Mouse (Mus musculus) heart, adult 18-20 months (tissue): ENCODE measurements around the gene Ecd. TPM values are rescaled to one million over a fixed set of nuclear protein-coding genes. Genes with fewer than 3 reads are reported as not detected.

Source experiments
- DNase-seq, 2 experiments: peaks; one replicate each; pipeline ENCODE4 v3.0.0; 2021 to 2022; ENCODE audit warnings: mixed read lengths in 1 of 2
- long read RNA-seq, 2 experiments: library from polyadenylated mRNA; stranded (forward); transcript quantifications; one replicate each; pipeline ENCODE4 v2.0.0; 2021
- total RNA-seq, 2 experiments: library from RNA; stranded (reverse); gene quantifications; 2 replicates each; pipeline ENCODE4 v1.2.3; 2021

Gene Ecd
- 10 to 100 TPM; 36.9 to 38.1 TPM for total RNA-seq
- long read RNA-seq, experiment 1, transcript Ecd-201 (14 exons, 3,132 nt), result major isoform, 21 of 27 reads
- long read RNA-seq, experiment 1, partial matches to known transcripts, result 4 of 27 reads
- long read RNA-seq, experiment 1, other reads (novel, unspliced or antisense), result 2 of 27 reads
- long read RNA-seq, experiment 2, transcript Ecd-201 (14 exons, 3,132 nt), result major isoform, 17 of 18 reads
- long read RNA-seq, experiment 2, partial matches to known transcripts, result 0 of 18 reads
- long read RNA-seq, experiment 2, other reads (novel, unspliced or antisense), result 1 of 18 reads

DNA sequence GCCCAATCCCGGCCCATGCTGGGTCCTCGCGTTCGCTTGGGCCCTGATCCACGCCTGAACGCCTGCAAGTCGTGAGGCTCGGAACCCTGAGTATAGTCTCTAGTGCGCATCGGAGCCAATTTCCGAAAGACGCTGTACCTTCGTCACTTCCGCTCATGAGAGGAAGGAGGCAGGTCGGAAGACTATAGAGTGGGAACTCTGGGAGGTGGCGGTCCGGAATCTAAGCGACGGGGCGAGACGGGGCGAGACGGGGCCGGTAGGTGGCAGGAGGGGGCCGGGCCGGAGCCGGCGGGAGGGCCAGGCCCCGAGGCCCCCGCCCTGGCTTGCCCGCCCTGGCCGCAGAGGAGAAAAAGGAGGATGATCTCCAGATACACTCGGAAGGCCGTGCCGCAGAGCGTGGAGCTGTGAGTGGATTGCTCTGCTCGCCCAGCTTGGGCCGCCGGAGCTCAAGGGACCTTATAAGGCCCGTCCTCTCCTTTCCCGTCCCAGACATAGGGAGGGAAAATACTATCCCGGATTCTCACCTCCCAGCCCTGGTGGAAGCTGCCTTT is at the start of gene Ecd, which contains the start of gene Fam149b:
Gene Ecd, minus strand, starts transcription at position 131 of the 551 bp plus-strand sequence.
Gene Fam149b, plus strand, starts transcription at position 172 of the 551 bp plus-strand sequence.
- DNase-seq, result peak; percentile 94 to 98

DNA sequence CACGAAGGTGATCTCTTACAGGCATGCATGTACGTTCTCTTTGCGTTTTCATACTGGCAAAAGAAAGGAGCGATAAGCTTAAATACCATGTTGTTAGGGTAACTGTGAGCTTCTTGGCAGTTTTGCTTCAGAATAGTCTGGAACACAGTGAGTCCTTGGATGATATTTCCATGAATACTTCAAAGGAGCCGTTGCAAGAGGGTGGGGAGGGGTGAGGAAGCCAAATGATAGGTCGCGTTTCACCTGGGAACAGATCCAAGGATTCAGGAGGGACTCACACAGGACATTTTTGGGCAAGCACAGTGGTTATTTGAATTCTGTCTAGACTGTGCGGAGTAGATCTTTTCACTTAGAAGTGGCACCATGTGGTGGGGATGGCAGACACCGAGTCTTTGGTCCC is 49.3 kb upstream of the Ecd start:
- DNase-seq, result no peak

DNA sequence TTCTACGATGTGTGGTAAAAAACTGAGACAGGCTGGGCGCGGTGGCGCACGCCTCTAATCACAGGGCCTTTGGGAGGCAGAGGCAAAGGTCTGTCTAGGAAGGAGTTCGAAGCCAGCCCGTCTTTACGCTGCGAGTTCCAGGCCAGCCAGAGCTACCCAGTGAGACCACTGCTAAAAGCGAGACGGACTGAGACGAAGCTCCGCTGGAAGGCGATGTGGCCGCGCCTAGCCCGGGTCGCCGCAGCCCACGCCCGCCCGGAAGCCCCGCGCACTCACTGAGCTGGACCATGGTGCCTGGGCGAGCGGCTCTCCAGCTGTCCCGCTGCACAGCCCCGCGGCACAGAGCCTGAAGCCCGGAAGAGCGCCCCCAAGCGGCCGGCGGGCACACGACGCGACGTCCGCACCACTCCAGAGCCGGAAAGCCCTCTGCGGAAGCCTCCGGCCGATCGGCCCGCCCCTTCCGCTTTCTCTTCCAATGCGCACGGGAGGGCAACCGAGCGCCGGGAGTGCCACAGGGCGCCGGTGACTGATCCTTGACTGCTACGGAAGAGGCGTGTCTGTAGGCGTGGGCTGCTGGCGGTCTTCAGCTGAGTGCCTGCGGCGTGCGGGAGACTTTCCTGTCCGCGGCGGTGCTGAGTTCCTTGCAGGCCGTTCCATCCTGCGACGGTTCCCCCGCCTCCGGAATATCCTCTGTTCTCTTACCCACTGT is 45.4 kb upstream of the Ecd start, which contains the start of gene Mrps16:
Gene Mrps16, minus strand, starts transcription at position 430 of the 709 bp plus-strand sequence.
- peak; percentile 95 to 98 for DNase-seq

DNA sequence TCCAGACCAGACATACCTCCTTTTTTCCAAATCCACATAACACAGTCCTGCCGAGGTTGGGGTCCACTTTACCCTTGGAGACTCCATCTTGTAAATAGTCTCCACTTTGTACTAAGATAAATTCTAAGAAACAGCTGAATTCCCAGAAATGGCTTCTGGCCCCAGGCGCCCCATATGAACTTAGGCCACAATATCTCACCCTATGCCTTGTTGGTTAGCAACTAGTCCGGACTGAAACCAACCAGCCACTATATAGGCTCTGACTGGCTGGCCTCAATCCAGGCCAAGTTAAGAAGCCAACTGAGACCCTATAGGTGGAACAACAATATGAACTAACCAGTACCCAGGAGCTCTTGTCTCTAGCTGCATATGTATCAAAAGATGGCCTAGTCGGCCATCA is 44.4 kb upstream of the Ecd start:
- no peak for DNase-seq

DNA sequence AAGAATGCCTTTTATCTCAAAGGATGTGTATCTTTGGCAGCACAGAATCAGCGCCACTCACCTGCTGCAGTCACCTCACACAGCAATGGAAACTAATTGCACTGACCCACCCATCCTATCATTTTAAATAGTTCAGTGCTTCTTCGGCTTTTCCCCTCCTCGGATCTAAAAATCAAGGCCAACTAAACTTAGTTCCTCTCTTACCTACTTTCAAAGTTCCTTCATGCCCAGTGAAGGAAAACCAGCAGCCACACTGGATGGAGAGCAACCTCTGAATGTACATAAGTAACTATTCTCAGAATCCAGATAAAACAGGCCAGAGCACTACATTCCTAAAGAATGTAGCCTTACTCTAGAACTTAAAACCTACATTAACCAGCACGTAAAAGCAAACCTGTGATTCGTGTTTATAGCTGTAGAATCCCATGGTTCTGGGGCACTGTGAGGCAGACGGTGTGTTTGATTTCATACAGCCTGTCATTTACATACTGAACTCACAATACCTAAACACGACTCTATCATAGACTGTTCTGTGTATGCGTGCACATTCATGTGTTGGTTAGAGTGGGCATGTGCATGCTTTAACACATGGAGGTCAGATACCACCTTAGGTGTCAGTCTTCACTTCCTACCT is 41.6 kb upstream of the Ecd start:
- DNase-seq, result no peak

DNA sequence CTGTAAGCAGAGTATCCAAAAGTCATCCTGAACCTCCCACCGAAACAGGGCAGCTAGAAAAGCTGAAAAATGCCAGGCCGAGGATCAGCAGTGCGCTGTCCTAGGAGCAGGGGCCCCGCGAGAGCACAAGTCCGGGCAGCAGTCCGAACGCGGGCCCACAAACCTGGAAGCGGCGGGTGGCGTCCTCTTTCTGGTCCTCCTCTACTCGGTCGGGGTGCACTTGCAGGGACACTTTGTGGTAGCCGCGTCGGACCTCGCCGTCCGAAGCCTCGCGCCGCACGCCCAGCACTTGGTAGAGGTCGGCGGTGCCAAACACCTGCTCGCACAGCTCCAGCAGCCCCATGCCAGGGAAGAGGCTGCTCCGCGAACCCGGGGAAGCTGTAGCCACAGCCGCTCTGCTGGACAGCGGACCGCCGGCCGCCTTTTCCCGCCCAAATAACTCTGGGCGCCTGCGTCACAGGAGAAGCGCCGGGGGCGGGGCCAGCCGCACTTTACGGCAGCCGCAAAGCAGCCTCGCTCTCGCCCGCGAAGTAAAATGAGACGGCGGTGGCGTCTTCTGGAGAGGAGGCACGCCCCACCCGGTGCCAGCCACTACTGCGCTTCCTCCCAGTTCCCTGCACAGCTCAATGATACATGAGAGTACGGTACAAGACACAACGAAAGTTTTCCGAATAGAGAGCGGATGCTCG is 40.7 kb upstream of the Ecd start, which contains the start of gene Dnajc9:
Gene Dnajc9, minus strand, starts transcription at position 470 of the 689 bp plus-strand sequence.
- DNase-seq, result peak; percentile 96 to 97

DNA sequence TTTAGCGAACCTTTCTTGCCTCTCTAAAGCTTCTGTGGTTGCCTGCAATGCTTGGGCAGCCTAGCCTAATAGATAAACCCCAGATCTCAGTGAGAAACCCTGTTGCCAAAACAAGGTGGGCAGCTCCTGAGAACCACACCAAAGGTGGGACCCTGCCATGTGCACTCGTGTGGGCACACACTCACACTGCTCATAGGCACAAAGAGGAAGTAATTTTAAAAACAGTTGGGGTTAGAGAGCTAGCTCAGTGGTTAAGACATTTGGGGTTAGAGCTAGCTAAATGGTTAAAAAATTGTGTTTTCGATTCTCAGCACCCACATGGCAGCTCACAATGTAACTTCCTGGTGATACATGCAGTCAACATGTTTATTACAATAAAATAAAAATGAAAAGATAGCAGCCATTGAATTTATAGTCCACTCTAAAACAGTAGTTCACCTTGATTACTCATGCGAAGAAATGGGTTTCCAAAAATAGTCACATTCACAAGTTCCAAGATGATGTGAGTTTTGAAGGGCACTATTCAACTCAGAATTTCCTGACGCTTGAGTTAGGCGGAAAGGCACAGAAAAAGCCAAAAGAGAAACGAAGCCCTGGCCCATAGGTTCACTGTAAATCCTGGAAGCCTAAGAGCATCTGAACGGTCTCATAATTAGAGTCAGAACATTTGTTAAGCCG is 32.0 kb upstream of the Ecd start:
- DNase-seq, result no peak

DNA sequence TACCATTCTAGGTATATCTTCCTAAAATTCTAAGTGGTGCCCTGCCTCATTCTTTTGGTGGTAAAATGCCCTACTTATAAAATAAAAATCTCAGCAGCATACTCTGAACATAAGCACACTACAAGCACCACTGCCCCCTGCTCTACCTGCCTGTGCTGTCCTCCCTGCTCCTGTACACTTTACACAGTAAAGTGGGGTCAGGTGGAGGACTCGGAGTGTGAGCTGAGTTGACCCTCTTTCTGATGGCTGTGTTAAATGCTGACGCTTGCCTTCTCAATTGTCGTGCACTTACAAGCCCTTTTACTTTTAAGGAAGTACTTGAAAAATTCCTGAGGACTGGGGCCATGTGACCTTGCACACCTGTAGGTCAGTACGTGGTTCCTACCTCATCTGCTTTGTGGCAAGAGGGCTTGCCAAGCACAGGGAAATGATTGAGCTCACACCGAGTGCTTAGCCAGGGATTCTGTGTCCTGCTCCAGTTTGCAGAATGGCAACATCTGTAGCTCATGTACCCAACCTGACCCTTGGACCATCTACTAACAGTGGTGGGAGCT is 31.2 kb upstream of the Ecd start:
- DNase-seq, result no peak

DNA sequence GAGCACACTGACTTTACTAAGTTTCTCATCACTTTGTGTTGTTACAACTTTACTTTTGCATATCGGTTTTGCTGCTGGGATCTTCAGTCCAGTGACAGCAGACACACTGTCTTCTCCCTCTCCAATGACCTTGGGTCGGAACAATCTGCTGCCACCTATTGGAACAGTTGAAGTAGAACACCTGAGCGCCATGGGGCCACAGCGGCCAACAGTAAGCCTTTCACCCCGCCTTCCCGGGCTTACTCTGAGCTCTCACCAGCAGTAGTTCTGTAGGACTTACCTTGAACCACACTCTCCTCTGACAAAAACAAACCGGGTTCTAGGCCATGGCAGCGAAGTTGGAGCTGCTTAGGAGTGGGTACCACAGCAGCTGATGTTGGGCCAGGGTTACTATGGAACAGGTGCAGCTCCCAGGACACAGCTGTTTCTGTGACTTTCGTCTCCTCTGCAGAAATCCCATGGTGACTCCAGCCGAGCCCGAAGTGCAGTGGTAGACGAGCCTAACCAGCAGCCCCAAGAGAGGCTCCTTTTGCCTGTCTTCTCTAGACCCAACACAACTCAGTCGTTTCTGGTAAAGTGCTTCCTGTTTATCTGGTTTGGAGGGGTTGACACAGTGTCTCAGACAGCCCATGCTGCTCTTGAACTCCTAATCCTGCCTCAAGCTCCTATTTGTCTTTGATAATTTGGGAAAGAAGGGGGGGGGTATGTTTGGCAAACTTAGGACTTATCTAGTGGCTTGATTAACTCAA is 30.6 kb upstream of the Ecd start:
- peak; percentile 31 to 47 for DNase-seq

DNA sequence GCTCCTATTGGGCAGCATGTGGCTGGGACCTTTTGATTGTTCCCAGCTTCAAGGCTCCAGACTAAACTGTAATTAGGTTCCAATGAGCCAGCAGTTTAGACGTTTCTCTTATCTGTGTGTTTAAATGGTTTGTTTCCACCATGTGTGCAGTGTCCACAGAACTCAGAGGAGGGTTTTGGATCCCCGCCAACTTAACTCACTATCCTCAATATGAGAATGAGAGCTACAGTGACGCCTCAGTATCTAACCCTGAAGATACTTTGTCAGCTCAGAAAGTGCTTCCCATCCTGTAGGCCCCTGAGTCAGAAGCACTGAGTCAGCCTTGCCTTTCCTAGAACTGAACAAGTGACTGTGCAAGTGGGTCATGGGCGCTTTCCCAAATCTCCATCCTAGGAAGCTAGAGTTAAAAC is 29.2 kb upstream of the Ecd start:
- DNase-seq, result no peak

DNA sequence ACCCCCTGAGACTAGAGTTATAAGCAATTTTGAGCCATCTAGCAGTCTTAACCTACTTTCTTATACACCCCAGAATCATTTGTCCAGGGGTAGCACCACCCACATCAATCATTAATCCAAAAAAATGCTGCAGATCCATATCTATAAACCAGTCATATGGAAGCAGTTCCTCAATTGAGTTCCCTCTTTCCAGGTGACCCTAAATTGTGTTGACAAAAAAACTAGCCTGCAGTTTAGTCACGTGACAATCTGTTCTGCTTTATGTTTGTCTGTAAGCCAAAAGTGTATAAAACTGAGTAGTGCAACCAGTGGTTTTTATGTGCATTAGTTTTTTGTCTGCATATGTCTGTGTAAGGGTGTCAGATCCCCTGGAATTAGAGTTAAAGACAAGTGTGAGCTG is 23.9 kb upstream of the Ecd start:
- DNase-seq, result no peak

DNA sequence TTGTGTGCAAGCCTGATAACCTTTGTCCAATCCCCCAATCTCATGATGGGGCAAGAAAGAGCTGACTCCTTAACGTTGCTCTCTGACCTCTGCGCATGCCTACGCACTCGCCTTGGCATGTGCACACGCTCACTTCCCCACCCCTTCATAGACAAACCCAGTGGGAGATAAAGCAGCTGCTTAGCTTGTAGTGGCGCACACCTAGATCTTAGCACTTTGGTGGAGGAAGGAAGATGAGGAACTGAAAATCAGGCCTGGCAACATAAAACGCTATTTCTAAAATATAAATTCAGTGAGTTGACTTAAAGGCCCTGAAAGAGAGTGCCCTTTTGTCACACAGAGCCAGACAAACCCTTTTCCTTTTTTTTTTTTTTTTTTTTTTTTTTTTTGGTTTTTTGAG is 22.9 kb upstream of the Ecd start:
- no peak for DNase-seq

DNA sequence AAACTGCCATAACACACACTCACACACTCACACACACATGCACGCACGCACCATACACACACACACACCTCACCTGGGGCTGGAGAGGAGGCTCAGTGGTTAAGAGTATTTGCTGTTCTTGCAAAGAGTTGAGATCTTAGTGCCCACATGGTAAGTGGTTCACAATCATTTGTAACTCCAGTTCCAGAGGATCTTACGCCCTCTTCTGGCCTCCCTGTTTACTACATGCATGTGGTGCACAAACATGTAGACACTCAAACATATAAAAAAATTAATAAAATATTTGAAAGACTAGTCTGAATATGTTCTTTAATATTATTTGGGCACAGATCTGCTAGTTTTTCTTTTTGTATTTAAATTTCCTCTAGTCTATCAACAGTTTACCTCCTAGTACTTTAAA is 20.4 kb upstream of the Ecd start:
- DNase-seq, result no peak

DNA sequence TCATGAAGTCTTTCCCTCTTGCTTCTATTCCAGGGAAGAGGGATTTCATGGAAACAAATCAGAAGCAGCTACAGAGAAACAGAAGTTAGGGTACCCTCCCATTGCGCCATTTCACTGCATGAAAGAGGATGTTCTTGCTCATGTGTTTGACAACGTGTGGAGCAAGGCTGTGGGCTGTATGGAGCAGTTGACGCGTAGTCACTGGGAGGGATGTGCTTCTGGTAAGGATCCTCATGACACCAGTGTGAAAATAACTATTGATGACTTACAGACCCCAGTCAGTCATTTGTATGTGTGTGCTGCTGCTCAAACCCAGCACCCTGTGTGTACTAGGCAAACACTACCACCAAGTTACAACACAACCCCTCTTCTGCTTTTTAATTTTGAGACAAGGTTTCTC is 15.3 kb upstream of the Ecd start:
- DNase-seq, result no peak

DNA sequence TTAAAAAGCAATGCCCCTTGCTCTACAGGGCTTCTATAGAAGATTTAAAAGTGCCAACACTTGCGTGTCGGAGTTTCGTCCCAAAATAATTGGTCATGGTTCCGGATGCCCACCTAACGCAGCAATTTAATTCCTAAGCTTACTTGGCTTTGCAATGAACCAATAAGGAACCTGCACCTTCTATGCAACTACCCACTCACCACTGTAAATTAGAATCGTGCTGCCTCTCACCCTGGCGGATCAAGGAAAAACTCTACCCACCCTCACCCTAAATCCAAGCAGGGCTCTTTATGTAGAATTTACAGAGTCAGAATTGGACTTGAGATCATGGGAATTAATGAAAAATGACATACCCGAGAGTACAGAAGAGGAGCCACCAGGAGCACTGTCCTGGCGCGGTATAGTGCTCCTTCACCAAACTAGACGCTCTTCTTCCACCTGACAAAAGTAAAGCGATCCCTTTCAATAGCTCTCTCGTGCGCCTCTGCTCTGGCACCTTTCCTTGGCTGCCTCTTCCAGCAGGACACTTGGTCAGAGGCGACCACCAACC is 405 bp downstream of the Ecd start:
- no peak for DNase-seq

DNA sequence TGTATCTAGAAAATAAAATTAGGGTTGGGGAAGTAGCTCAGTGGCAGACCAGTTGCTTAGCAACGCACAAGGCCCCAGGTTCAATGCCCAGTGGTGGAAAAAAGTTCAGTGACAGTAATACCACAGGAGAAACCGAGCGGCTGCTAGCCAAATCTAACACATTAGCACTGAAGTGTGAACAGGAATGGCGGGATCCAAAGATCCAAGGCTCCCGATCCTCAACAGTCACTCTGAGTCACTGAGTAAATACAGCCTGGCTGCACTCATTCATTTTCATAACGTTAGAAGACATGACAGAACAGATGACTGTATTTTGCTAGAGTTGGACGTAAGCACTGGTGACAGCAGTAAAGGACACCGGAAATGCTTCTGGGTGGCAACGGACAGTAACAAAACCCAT is 2.0 kb downstream of the Ecd start:
- no peak for DNase-seq

DNA sequence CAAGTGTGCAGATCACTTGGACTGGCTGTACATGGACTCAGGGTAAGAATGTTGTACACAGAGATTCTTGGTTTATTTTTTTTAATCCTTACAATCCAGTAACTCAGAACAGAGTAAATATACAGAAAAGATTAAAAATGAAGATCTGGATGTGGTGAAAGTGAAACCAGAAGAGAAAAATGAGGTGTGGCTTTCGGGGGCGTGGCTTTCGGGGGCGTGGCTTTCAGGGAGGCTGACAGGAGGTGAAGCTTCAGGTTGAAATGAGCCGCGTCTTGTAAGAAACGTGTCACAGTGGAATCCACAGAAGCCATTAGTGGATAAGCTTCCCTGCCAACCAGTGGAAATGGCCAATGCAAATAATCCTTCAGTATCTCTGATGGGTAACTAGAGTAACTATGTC is 7.1 kb downstream of the Ecd start:
- no peak for DNase-seq

DNA sequence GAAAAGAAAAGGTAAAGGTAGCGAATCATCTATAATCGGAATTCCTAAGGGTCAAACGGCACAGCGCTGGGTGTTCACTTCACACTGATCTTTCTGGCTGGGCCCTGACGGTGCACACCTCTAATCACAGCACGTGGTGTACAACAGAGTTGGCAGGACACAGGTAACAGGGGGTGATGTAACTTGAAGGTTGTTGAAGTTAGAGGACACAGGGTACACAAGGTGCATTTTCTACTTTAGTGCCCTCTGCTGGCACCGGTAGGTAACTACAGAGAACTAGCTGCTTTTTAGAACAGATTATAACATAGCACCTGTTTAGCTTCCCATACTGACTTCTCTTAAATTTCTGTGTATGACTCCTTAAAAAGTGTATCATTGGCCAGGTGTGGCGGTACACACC is 7.8 kb downstream of the Ecd start:
- DNase-seq, result peak; percentile 12 to 45

DNA sequence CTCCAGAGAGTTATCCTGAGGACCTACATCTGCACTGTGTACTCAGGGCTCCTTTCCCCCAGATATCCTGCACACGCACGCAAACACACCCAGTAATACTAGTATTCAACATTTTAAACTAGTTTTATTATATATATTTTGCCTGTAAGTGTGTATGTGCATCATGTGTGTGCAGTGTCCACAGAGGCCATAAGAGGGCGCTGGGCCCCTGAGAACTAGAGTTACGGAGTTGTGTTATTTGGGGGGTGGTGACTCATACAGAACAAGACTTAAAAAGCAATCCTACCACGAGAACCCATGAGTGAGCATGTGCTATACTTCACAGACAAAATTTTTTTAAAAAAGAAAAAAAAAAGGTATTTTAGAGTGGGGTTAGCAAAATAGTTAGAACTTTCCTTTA is 8.5 kb downstream of the Ecd start:
- DNase-seq, result no peak

DNA sequence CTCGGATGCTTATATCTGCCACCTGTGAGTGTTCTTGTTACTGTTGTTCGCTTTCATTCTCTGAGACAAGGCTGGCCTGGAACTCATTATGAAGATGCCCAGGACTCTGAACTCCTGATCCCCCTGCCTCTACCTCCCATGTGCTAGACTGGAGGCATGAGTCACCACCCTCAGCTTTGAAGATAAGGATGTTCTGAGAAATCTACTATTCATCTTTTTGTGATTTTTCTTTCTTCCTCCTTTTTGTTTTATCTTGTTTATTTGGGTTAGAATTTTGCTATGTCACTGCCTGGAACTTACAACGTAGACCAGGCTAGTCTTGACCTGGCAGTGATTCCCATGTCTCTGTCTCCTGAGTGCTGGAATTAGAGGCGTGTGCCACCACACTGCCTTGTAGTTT is 16.6 kb downstream of the Ecd start:
- DNase-seq, result no peak
